Mouse (Mus musculus) CH12.LX (cell line): Measurements from ENCODE around the gene Btnl9. TPM values are rescaled to one million over a fixed set of nuclear protein-coding genes. Genes with fewer than 3 reads are reported as not detected.

Experiments
- DNase-seq: peaks from one replicate; pipeline ENCODE4 v3.0.0-alpha.2; 2013; ENCODE audit errors: extremely low read depth
- H3K27ac ChIP-seq: 2 replicates; pipeline ENCODE4 v1.5.1; 2012; ENCODE audit warnings: low read depth, mild to moderate bottlenecking, control low read depth, moderate library complexity; ENCODE audit not compliant: insufficient read depth
- H3K27me3 ChIP-seq: replicated peaks from 2 replicates; pipeline ENCODE3; 2012; ENCODE audit warnings: inconsistent platforms
- H3K36me3 ChIP-seq, 2 experiments: replicated peaks in 1 of 2; 2 replicates each; pipeline versions ENCODE3 to v1.6.1; 2012; ENCODE audit warnings: inconsistent platforms in 1 of 2, low read length in 1 of 2, mild to moderate bottlenecking in 1 of 2, mixed read lengths in 1 of 2, moderate library complexity in 1 of 2; ENCODE audit not compliant: control insufficient read depth in 1 of 2, insufficient read depth in 1 of 2
- H3K4me1 ChIP-seq, 2 experiments: 2 replicates each; pipeline ENCODE4 v1.6.1; 2012; ENCODE audit warnings: inconsistent platforms in 1 of 2, moderate library complexity in 1 of 2; ENCODE audit not compliant: insufficient read depth in 2 of 2, control insufficient read depth in 1 of 2
- H3K4me2 ChIP-seq: 2 replicates; pipeline ENCODE4 v1.6.1; 2012; ENCODE audit warnings: low read depth, mild to moderate bottlenecking, control low read depth; ENCODE audit not compliant: poor library complexity, insufficient read depth, severe bottlenecking
- H3K4me3 ChIP-seq, 3 experiments: fragments of 150-350 bp in 1 of 3; sonication (generic) in 1 of 3; replicated peaks in 1 of 3; 2 replicates each; pipeline versions ENCODE3 to v1.5.1; 2011 to 2012; ENCODE audit warnings: low read depth in 2 of 3, low read length in 2 of 3, mild to moderate bottlenecking in 2 of 3, moderate library complexity in 2 of 3, control low read depth in 1 of 3, improper control_type of control experiment in 1 of 3, inconsistent platforms in 1 of 3, mixed read lengths in 1 of 3; ENCODE audit not compliant: poor library complexity in 1 of 3
- H3K79me2 ChIP-seq: replicated peaks from 2 replicates; pipeline ENCODE4 v1.6.1; 2012; ENCODE audit warnings: mild to moderate bottlenecking, moderate library complexity; ENCODE audit not compliant: control insufficient read depth, poor library complexity, insufficient read depth, severe bottlenecking; ENCODE audit errors: extremely low read depth
- H3K9ac ChIP-seq: 2 replicates; pipeline ENCODE4 v1.6.1; 2012; ENCODE audit warnings: low read depth, mild to moderate bottlenecking, control low read depth, moderate library complexity; ENCODE audit not compliant: insufficient read depth
- H3K9me3 ChIP-seq: replicated peaks from 2 replicates; pipeline ENCODE3; 2012; ENCODE audit warnings: low read length, inconsistent platforms, mixed read lengths
- EP300 ChIP-seq: IDR thresholded peaks from 2 replicates; pipeline ENCODE4 v1.6.1; 2011; ENCODE audit warnings: low read length, improper control_type of control experiment
- HCFC1 ChIP-seq: IDR thresholded peaks from 2 replicates; pipeline ENCODE4 v1.6.1; 2012; ENCODE audit warnings: low read depth, mild to moderate bottlenecking, inconsistent platforms, low read length, improper control_type of control experiment
- JUN ChIP-seq: IDR thresholded peaks from 2 replicates; pipeline ENCODE4 v1.6.1; 2011; ENCODE audit warnings: low read depth, mild to moderate bottlenecking, low read length, improper control_type of control experiment, moderate library complexity; ENCODE audit not compliant: insufficient read depth
- JUND ChIP-seq: conservative IDR thresholded peaks from 2 replicates; pipeline ENCODE4 v1.6.1; 2011; ENCODE audit warnings: low read depth, low read length, improper control_type of control experiment
- MAFK ChIP-seq: IDR thresholded peaks from 2 replicates; pipeline ENCODE4 v1.6.1; 2011; ENCODE audit warnings: low read length, improper control_type of control experiment; ENCODE audit not compliant: insufficient replicate concordance
- MAZ ChIP-seq: IDR thresholded peaks from 2 replicates; pipeline ENCODE4 v1.6.1; 2012; ENCODE audit warnings: low read depth, mild to moderate bottlenecking, inconsistent platforms, low read length, improper control_type of control experiment, moderate library complexity
- MEF2A ChIP-seq: IDR thresholded peaks from 2 replicates; pipeline ENCODE4 v1.6.1; 2014; ENCODE audit warnings: low read depth, mild to moderate bottlenecking, inconsistent platforms, low read length, improper control_type of control experiment, borderline replicate concordance
- MYC ChIP-seq: IDR thresholded peaks from 2 replicates; pipeline ENCODE4 v1.6.1; 2011; ENCODE audit warnings: low read depth, mild to moderate bottlenecking, improper control_type of control experiment, low read length
- NELFE ChIP-seq: IDR thresholded peaks from 2 replicates; pipeline ENCODE4 v1.6.1; 2011; ENCODE audit warnings: low read depth, low read length, improper control_type of control experiment
- NRF1 ChIP-seq: IDR thresholded peaks from 2 replicates; pipeline ENCODE4 v1.6.1; 2014; ENCODE audit warnings: low read depth, mild to moderate bottlenecking, inconsistent platforms, low read length, improper control_type of control experiment, moderate library complexity
- POLR2A ChIP-seq: IDR thresholded peaks from 2 replicates; pipeline ENCODE4 v1.6.1; 2011; ENCODE audit warnings: low read depth, mild to moderate bottlenecking, improper control_type of control experiment, low read length
- POLR2AphosphoS2 ChIP-seq: IDR thresholded peaks from 2 replicates; pipeline ENCODE4 v1.6.1; 2011; ENCODE audit warnings: low read depth, low read length, improper control_type of control experiment
- RAD21 ChIP-seq: IDR thresholded peaks from 2 replicates; pipeline ENCODE4 v1.6.1; 2011; ENCODE audit warnings: low read depth, mild to moderate bottlenecking, low read length, improper control_type of control experiment, moderate library complexity
- TBP ChIP-seq: conservative IDR thresholded peaks from 2 replicates; pipeline ENCODE4 v1.6.1; 2011; ENCODE audit warnings: low read depth, low read length, improper control_type of control experiment
- TCF12 ChIP-seq: IDR thresholded peaks from 2 replicates; pipeline ENCODE4 v1.6.1; 2014; ENCODE audit warnings: low read depth, mild to moderate bottlenecking, inconsistent platforms, low read length, improper control_type of control experiment
- UBTF ChIP-seq: IDR thresholded peaks from 2 replicates; pipeline ENCODE4 v1.6.1; 2012; ENCODE audit warnings: low read depth, mild to moderate bottlenecking, inconsistent platforms, low read length, improper control_type of control experiment, moderate library complexity
- USF2 ChIP-seq: conservative IDR thresholded peaks from 2 replicates; pipeline ENCODE4 v1.6.1; 2011; ENCODE audit warnings: low read depth, low read length, improper control_type of control experiment
- ZKSCAN1 ChIP-seq: IDR thresholded peaks from 2 replicates; pipeline ENCODE4 v1.6.1; 2012; ENCODE audit warnings: low read depth, inconsistent platforms, low read length, improper control_type of control experiment, borderline replicate concordance
- ZMIZ1 ChIP-seq: IDR thresholded peaks from 2 replicates; pipeline ENCODE4 v1.6.1; 2012; ENCODE audit warnings: low read depth, mild to moderate bottlenecking, inconsistent platforms, low read length, improper control_type of control experiment
- dilution Hi-C: fragments of 300-500 bp; cut with MboI; formaldehyde crosslinking; loops from 2 replicates; pipeline ENCODE4 v1.14.3; 2020; ENCODE audit warnings: low sequenced_read_pairs; ENCODE audit not compliant: extremely low pct_unique_long_range_greater_than_20kb, extremely low pct_ligation_motif_present
- in situ Hi-C: fragments of 300-500 bp; cut with MboI; formaldehyde crosslinking; loops from 3 replicates; pipeline ENCODE4 v1.14.3; 2019; ENCODE audit warnings: low sequenced_read_pairs, low pct_ligation_motif_present, low pct_unique_long_range_greater_than_20kb, mixed read lengths
- polyA plus RNA-seq: library from polyadenylated mRNA; unstranded; fragments of >175 nt; gene quantifications from 2 replicates; pipeline ENCODE4 v1.2.1, GENCODE M21; 2012; ENCODE audit warnings: low read depth; ENCODE audit not compliant: insufficient read length
- total RNA-seq, 2 experiments: library from RNA; depleted of rRNA; stranded (reverse); fragments of 300-350 nt in 1 of 2; fragments of >200 nt in 1 of 2; gene quantifications; 2 replicates each; pipeline ENCODE4 v1.2.3; 2012 to 2014

Btnl9 gene
- total and polyA plus RNA-seq, 3 experiments = 0.20 to 0.34 TPM; not detected in 1

- TF ChIP-seq MEF2A = peak; percentile 11; the same call in 1 of the 2 replicates
- TF ChIP-seq EP300 = peak; percentile 2; the same call in 1 of the 2 replicates
- no peak for TF ChIP-seq NELFE
- TF ChIP-seq, all 38 proteins: peak for 2
- DNase-seq = no peak
- dilution Hi-C loops (no loop called here), in situ Hi-C loops (no loop called here)
- peak overlapping the region; percentile 63 to 77 (median 71) for H3K4me3 ChIP-seq
- H3K36me3 ChIP-seq = peaks cover 8 to 19% of the 10 kb centered on the region in 2 experiments
- peaks cover 5 to 41% of the 10 kb centered on the region in 2 experiments for H3K4me1 ChIP-seq
- peak overlapping the region; percentile 94; the same call in 1 of the 2 replicates for H3K27ac ChIP-seq
- peaks cover 19% of the 10 kb centered on the region for H3K79me2 ChIP-seq
- H3K9ac ChIP-seq = peak overlapping the region; percentile 95
- H3K4me2 ChIP-seq = peak overlapping the region; percentile 99
- peaks cover 7% of the 10 kb centered on the region for H3K9me3 ChIP-seq
- H3K27me3 ChIP-seq = no peaks in the 10 kb centered on the region
Observed at GRCm38 (mm10) chr11:49202071-49202470, 15.1 kb upstream of the Btnl9 start.

DNA sequence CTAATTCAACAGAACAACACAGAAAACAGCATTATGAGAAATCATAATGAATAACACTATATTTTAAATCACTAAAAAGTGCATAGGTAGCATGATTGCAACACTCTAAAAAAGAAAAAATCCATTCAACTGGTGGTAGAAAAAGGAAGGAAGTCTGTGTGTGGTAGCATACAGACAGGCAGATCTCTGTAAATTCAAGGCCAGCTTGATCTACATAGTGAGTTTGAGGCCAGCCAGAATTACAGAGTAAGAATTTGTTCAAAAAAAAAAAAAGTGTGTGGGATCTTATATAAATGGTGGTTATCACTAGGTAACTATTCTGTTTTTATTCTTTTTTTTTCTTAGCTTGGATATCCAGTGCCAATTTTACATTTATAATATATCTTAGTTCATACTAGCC, 14.2 kb upstream of the Btnl9 start:
- no peak overlapping the region for H3K9ac ChIP-seq
- in situ Hi-C loops = no loop called here
- H3K4me1 ChIP-seq = peaks cover 3 to 37% of the 10 kb centered on the region in 2 experiments
- H3K9me3 ChIP-seq = peaks cover 7% of the 10 kb centered on the region
- no peaks in the 10 kb centered on the region for H3K27me3 ChIP-seq
- H3K4me3 ChIP-seq = no peak overlapping the region
- no peak for DNase-seq
- H3K36me3 ChIP-seq = peaks cover under 1 to 10% of the 10 kb centered on the region in 2 experiments
- dilution Hi-C loops = no loop called here
- no peak overlapping the region for H3K4me2 ChIP-seq
- H3K27ac ChIP-seq = no peak overlapping the region
- TF ChIP-seq HCFC1 (no peak), JUND (no peak), MAFK (no peak), USF2 (no peak), MEF2A (no peak), NELFE (no peak), UBTF (no peak), POLR2A (no peak), TCF12 (no peak), JUN (no peak), MYC (no peak), NRF1 (no peak)
- peaks cover 10% of the 10 kb centered on the region for H3K79me2 ChIP-seq

DNA sequence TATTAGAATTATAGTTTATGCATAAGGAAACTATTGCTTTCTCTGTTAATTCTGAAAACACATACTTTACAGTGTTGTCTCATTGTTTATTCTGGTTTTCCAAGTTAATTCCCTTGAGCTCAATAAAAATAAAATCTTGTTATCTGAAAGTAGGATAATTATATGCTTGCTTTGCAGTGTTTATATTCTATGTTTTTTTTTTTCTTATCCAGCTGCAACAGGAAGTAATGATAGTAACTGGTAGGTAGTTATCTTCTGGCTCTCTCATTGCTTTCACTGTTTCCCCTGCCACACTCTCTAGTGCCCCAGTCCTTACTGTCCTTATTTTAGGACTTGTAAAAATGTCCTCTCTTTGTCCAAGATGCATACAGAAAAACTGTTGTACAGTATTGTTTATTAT, 13.7 kb upstream of the Btnl9 start:
- Histone ChIP-seq H3K36me3 (peaks cover 0 to 10% of the 10 kb centered on the region in 2 experiments), H3K27ac (no peak overlapping the region), H3K79me2 (peaks cover 8% of the 10 kb centered on the region), H3K27me3 (no peaks in the 10 kb centered on the region), H3K4me3 (no peak overlapping the region), H3K4me2 (no peak overlapping the region), H3K4me1 (peaks cover 8 to 38% of the 10 kb centered on the region in 2 experiments), H3K9me3 (peaks cover 7% of the 10 kb centered on the region), H3K9ac (no peak overlapping the region)
- dilution Hi-C loops = no loop called here
- TF ChIP-seq ZMIZ1 = no peak
- TF ChIP-seq POLR2AphosphoS2 = no peak
- TF ChIP-seq TBP = no peak
- no peak for TF ChIP-seq RAD21
- TF ChIP-seq ZKSCAN1 = no peak
- no peak for TF ChIP-seq POLR2A
- TF ChIP-seq JUND = no peak
- TF ChIP-seq MAZ = no peak
- no peak for DNase-seq
- in situ Hi-C loops = no loop called here
